Mouse (Mus musculus) megakaryocyte-erythroid progenitor cell, adult 5-6 weeks (primary cell): Measurements from ENCODE around the gene Gm5930. TPM values are rescaled to one million over a fixed set of nuclear protein-coding genes. Genes with fewer than 3 reads are reported as not detected.
"Not testable (repeated sequence)": the region's sequence is repeated elsewhere in the genome, so short reads cannot be mapped to it uniquely, and the experiment has no call there.

Experiments used
- ATAC-seq: replicated peaks from 2 replicates; pipeline ENCODE4 v1.8.0; 2016; ENCODE audit warnings: mild to moderate bottlenecking, inconsistent platforms; ENCODE audit not compliant: severe bottlenecking, poor library complexity, low FRiP score, low TSS enrichment
- total RNA-seq, 2 experiments: library from RNA; stranded (forward) in 1 of 2; stranded (reverse) in 1 of 2; fragments of 200-1000, 215-1000 nt in 1 of 2; fragments of >200 nt in 1 of 2; fragmentation: Nextera tagmentation in 1 of 2; gene quantifications; 2 replicates each; pipeline ENCODE4 v1.2.3; 2014 to 2017

Gm5930 gene
- total RNA-seq (2014; fragmentation: Nextera tagmentation) (not detected in 2 replicates), total RNA-seq (2017) (not detected in 2 replicates)

DNA sequence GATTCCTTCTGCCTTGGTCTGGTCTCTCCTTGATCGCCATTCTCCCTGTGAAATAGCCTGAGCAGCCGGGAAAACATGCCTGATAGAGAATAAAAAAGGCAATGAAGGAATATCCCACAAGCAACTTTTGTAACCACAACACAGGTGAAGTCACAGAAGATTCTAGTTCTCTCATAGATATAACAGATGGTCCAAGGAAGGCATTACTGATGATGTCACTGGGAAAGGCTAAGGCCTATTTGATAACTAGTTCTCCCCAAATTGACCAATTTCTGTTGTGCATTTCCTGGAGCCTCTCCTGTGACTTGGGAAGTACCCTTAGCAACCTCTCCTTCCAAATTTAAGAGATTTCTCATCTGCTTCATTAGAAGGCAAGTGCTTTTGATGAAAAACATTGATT, at the start of gene Gm5930:
Gene Gm5930 (minus strand): TSS at position 101 of the 400 bp plus-strand sequence.
- not testable (repeated sequence) for ATAC-seq

DNA sequence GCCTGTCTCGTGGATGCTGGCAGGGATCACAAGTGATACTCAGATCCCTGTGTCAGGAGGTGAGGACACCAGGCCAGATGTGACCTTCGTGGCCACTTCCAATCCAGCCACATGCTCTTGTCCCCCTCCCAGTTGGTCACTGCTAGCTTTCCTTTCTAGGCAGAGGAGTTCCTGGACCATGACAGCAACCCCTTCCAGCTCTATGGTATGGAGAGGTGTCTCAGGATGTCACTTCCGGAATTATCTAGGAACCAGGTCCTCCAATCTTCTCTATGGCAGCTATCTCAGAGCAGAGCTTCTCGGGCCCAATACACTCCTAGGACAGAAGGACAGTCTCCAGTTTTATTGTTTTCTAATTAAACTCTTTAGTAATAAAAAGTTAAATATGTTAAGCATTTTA, 45.8 kb upstream of the Gm5930 start:
- ATAC-seq = not testable (repeated sequence)

DNA sequence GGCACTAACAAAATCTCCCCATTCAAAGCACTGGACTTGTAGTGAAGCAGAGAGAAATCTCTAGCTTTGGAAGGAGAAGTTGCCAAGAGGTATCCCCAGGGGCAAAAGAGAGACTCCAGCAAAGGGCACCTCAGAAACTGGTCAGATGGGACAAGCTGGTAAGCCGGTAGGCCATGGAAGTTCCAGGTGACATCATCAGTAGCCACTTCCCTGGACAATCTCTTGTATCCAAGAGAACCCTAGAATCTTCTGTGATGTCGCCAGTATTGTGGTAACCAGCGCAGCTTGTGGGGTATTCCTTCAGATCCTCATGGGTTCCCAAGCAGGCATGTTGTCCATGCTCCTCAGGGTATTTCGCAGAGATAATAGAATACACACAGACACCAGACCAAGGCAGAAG, 26.7 kb upstream of the Gm5930 start, which contains the start of gene Gm8229:
Gene Gm8229 (plus strand): TSS at position 301 of the 400 bp plus-strand sequence.
- ATAC-seq = not testable (repeated sequence)

DNA sequence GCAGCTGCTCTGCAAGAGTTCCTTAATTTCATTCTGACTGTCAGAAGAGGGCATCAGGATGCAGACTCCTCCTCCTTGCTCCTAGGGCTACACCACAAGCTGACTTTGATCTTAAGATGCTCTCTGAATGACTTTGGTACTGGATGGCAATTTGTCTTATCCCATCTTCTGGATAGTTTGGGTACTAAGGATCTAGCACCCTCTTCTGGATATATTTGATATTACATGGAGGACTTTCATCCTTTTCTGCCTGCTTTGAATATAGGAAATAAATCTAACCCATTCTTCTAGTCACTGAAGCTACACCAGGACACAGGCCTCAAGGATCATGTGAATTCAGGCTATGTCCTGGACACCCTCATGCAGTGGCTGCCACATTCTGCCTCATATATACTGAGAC, 23.9 kb upstream of the Gm5930 start:
- ATAC-seq = not testable (repeated sequence)

DNA sequence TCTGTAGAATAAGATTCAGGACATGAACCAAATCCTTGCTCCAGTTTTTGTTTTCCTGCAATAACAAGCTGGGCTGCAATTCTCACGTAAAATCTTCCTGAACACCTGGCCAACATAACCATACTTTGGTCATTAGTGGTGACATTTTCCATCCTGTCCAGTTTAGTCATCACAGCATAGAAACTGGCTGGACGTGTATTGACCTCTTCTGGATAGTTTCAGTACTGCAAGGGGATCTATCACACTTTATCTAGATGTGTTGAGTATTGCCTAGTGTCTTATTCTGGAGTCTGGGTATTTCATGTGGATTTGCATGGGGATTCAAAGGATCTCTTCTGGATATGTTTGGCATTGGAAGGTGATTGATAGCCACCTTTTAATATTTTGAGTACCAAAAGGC, 23.0 kb upstream of the Gm5930 start:
- not testable (repeated sequence) for ATAC-seq

DNA sequence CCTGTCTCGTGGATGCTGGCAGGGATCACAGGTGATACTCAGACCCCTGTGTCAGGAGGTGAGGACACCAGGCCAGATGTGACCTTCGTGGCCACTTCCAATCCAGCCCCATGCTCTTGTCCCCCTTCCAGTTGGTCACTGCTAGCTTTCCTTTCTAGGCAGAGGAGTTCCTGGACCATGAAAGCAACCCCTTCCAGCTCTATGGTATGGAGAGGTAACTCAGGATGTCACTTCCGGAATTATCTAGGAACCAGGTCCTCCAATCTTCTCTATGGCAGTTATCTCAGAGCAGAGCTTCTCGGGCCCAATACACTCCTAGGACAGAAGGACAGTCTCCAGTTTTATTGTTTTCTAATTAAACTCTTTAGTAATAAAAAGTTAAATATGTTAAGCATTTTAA, 26.3 kb downstream of the Gm5930 start:
- not testable (repeated sequence) for ATAC-seq

DNA sequence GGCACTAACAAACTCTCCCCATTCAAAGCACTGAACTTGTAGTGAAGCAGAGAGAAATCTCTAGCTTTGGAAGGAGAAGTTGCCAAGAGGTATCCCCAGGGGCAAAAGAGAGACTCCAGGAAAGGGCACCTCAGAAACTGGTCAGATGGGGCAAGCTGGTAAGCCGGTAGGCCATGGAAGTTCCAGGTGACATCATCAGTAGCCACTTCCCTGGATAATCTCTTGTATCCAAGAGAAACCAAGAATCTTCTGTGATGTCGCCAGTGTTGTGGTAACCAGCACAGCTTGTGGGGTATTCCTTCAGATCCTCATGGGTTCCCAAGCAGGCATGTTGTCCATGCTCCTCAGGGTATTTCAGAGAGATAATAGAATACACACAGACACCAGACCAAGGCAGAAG, 53.1 kb downstream of the Gm5930 start, which contains the start of gene Gm8220:
Gene Gm8220 (plus strand): TSS at position 301 of the 400 bp plus-strand sequence.
- ATAC-seq = not testable (repeated sequence)

Other genes starting within 250 kb of the Gm5930 start
- gene Ear2, start 235.9 kb downstream of the Gm5930 start, total RNA-seq (2014; fragmentation: Nextera tagmentation) = not detected in 2 replicates
- gene Ear2, start 235.9 kb downstream of the Gm5930 start, total RNA-seq (2017) = 10.2 TPM in 1 of 2 replicates, not detected in the other
- gene Gm3327, start 214.7 kb downstream of the Gm5930 start, total RNA-seq (2014; fragmentation: Nextera tagmentation) = not detected in 2 replicates
- not detected in 2 replicates for gene Gm3327, start 214.7 kb downstream of the Gm5930 start, total RNA-seq (2017)
- not detected in 2 replicates for gene Gm8212, start 140.9 kb downstream of the Gm5930 start, total RNA-seq (2014; fragmentation: Nextera tagmentation)
- gene Gm8212, start 140.9 kb downstream of the Gm5930 start, total RNA-seq (2017) = not detected in 2 replicates
- gene 4930503E14Rik, start 125.3 kb downstream of the Gm5930 start, total RNA-seq (2014; fragmentation: Nextera tagmentation) = not detected in 2 replicates
- not detected in 2 replicates for gene 4930503E14Rik, start 125.3 kb downstream of the Gm5930 start, total RNA-seq (2017)
- not detected in 2 replicates for gene Gm8220, start 53.0 kb downstream of the Gm5930 start, total RNA-seq (2014; fragmentation: Nextera tagmentation)
- not detected in 2 replicates for gene Gm8220, start 53.0 kb downstream of the Gm5930 start, total RNA-seq (2017)
- gene Gm8229, start 26.8 kb upstream of the Gm5930 start, total RNA-seq (2014; fragmentation: Nextera tagmentation) = not detected in 2 replicates
- not detected in 2 replicates for gene Gm8229, start 26.8 kb upstream of the Gm5930 start, total RNA-seq (2017)
- not detected in 2 replicates for gene Gm3371, start 72.1 kb upstream of the Gm5930 start, total RNA-seq (2014; fragmentation: Nextera tagmentation)
- not detected in 2 replicates for gene Gm3371, start 72.1 kb upstream of the Gm5930 start, total RNA-seq (2017)
- not detected in 2 replicates for gene Gm8232, start 95.1 kb upstream of the Gm5930 start, total RNA-seq (2014; fragmentation: Nextera tagmentation)
- not detected in 2 replicates for gene Gm8232, start 95.1 kb upstream of the Gm5930 start, total RNA-seq (2017)
- gene BC061237, start 153.9 kb upstream of the Gm5930 start, total RNA-seq (2014; fragmentation: Nextera tagmentation) = not detected in 2 replicates
- not detected in 2 replicates for gene BC061237, start 153.9 kb upstream of the Gm5930 start, total RNA-seq (2017)
- gene Gm17093, start 179.7 kb upstream of the Gm5930 start, total RNA-seq (2014; fragmentation: Nextera tagmentation) = not detected in 2 replicates
- not detected in 2 replicates for gene Gm17093, start 179.7 kb upstream of the Gm5930 start, total RNA-seq (2017)
- gene Gm8247, start 244.6 kb upstream of the Gm5930 start, total RNA-seq (2014; fragmentation: Nextera tagmentation) = not detected in 2 replicates
- not detected in 2 replicates for gene Gm8247, start 244.6 kb upstream of the Gm5930 start, total RNA-seq (2017)